Mouse (Mus musculus) CH12.LX (cell line): ENCODE results near the gene Akt3. TPM values are rescaled to one million over a fixed set of nuclear protein-coding genes. Genes with fewer than 3 reads are reported as not detected.

Source experiments
- DNase-seq: peaks from one replicate; pipeline ENCODE4 v3.0.0-alpha.2; 2013; ENCODE audit errors: extremely low read depth
- H3K27ac ChIP-seq: 2 replicates; pipeline ENCODE4 v1.5.1; 2012; ENCODE audit warnings: low read depth, mild to moderate bottlenecking, control low read depth, moderate library complexity; ENCODE audit not compliant: insufficient read depth
- H3K27me3 ChIP-seq: replicated peaks from 2 replicates; pipeline ENCODE3; 2012; ENCODE audit warnings: inconsistent platforms
- H3K36me3 ChIP-seq, 2 experiments: replicated peaks in 1 of 2; 2 replicates each; pipeline versions ENCODE3 to v1.6.1; 2012; ENCODE audit warnings: inconsistent platforms in 1 of 2, low read length in 1 of 2, mild to moderate bottlenecking in 1 of 2, mixed read lengths in 1 of 2, moderate library complexity in 1 of 2; ENCODE audit not compliant: control insufficient read depth in 1 of 2, insufficient read depth in 1 of 2
- H3K4me1 ChIP-seq, 2 experiments: 2 replicates each; pipeline ENCODE4 v1.6.1; 2012; ENCODE audit warnings: inconsistent platforms in 1 of 2, moderate library complexity in 1 of 2; ENCODE audit not compliant: insufficient read depth in 2 of 2, control insufficient read depth in 1 of 2
- H3K4me2 ChIP-seq: 2 replicates; pipeline ENCODE4 v1.6.1; 2012; ENCODE audit warnings: low read depth, mild to moderate bottlenecking, control low read depth; ENCODE audit not compliant: poor library complexity, insufficient read depth, severe bottlenecking
- H3K4me3 ChIP-seq, 3 experiments: fragments of 150-350 bp in 1 of 3; sonication (generic) in 1 of 3; replicated peaks in 1 of 3; 2 replicates each; pipeline versions ENCODE3 to v1.5.1; 2011 to 2012; ENCODE audit warnings: low read depth in 2 of 3, low read length in 2 of 3, mild to moderate bottlenecking in 2 of 3, moderate library complexity in 2 of 3, control low read depth in 1 of 3, improper control_type of control experiment in 1 of 3, inconsistent platforms in 1 of 3, mixed read lengths in 1 of 3; ENCODE audit not compliant: poor library complexity in 1 of 3
- H3K79me2 ChIP-seq: replicated peaks from 2 replicates; pipeline ENCODE4 v1.6.1; 2012; ENCODE audit warnings: mild to moderate bottlenecking, moderate library complexity; ENCODE audit not compliant: control insufficient read depth, poor library complexity, insufficient read depth, severe bottlenecking; ENCODE audit errors: extremely low read depth
- H3K9ac ChIP-seq: 2 replicates; pipeline ENCODE4 v1.6.1; 2012; ENCODE audit warnings: low read depth, mild to moderate bottlenecking, control low read depth, moderate library complexity; ENCODE audit not compliant: insufficient read depth
- H3K9me3 ChIP-seq: replicated peaks from 2 replicates; pipeline ENCODE3; 2012; ENCODE audit warnings: low read length, inconsistent platforms, mixed read lengths
- CHD2 ChIP-seq: IDR thresholded peaks from 2 replicates; pipeline ENCODE4 v1.6.1; 2011; ENCODE audit warnings: low read length, improper control_type of control experiment
- CTCF ChIP-seq, 2 experiments: IDR thresholded peaks in 1 of 2; conservative IDR thresholded peaks in 1 of 2; 2 replicates each; pipeline ENCODE4 v1.5.1; 2011 to 2012; ENCODE audit warnings: low read depth in 2 of 2, low read length in 2 of 2, improper control_type of control experiment in 1 of 2, inconsistent platforms in 1 of 2, mild to moderate bottlenecking in 1 of 2, moderate library complexity in 1 of 2
- ELF1 ChIP-seq: IDR thresholded peaks from 2 replicates; pipeline ENCODE4 v1.6.1; 2014; ENCODE audit warnings: low read depth, mild to moderate bottlenecking, inconsistent platforms, low read length, improper control_type of control experiment
- JUN ChIP-seq: IDR thresholded peaks from 2 replicates; pipeline ENCODE4 v1.6.1; 2011; ENCODE audit warnings: low read depth, mild to moderate bottlenecking, low read length, improper control_type of control experiment, moderate library complexity; ENCODE audit not compliant: insufficient read depth
- JUND ChIP-seq: conservative IDR thresholded peaks from 2 replicates; pipeline ENCODE4 v1.6.1; 2011; ENCODE audit warnings: low read depth, low read length, improper control_type of control experiment
- KAT2A ChIP-seq: IDR thresholded peaks from 2 replicates; pipeline ENCODE4 v1.6.1; 2012; ENCODE audit warnings: low read length, improper control_type of control experiment, inconsistent platforms; ENCODE audit not compliant: insufficient replicate concordance
- MAFK ChIP-seq: IDR thresholded peaks from 2 replicates; pipeline ENCODE4 v1.6.1; 2011; ENCODE audit warnings: low read length, improper control_type of control experiment; ENCODE audit not compliant: insufficient replicate concordance
- MAX ChIP-seq: IDR thresholded peaks from 2 replicates; pipeline ENCODE4 v1.6.1; 2011; ENCODE audit warnings: low read length, improper control_type of control experiment
- MAZ ChIP-seq: IDR thresholded peaks from 2 replicates; pipeline ENCODE4 v1.6.1; 2012; ENCODE audit warnings: low read depth, mild to moderate bottlenecking, inconsistent platforms, low read length, improper control_type of control experiment, moderate library complexity
- MEF2A ChIP-seq: IDR thresholded peaks from 2 replicates; pipeline ENCODE4 v1.6.1; 2014; ENCODE audit warnings: low read depth, mild to moderate bottlenecking, inconsistent platforms, low read length, improper control_type of control experiment, borderline replicate concordance
- NRF1 ChIP-seq: IDR thresholded peaks from 2 replicates; pipeline ENCODE4 v1.6.1; 2014; ENCODE audit warnings: low read depth, mild to moderate bottlenecking, inconsistent platforms, low read length, improper control_type of control experiment, moderate library complexity
- PAX5 ChIP-seq: IDR thresholded peaks from 2 replicates; pipeline ENCODE4 v1.6.1; 2012; ENCODE audit warnings: low read length, inconsistent platforms, mixed read lengths
- SIN3A ChIP-seq: IDR thresholded peaks from 2 replicates; pipeline ENCODE4 v1.6.1; 2012; ENCODE audit warnings: low read length, improper control_type of control experiment, inconsistent platforms
- SMC3 ChIP-seq: IDR thresholded peaks from 2 replicates; pipeline ENCODE4 v1.6.1; 2011; ENCODE audit warnings: low read depth, low read length, improper control_type of control experiment
- UBTF ChIP-seq: IDR thresholded peaks from 2 replicates; pipeline ENCODE4 v1.6.1; 2012; ENCODE audit warnings: low read depth, mild to moderate bottlenecking, inconsistent platforms, low read length, improper control_type of control experiment, moderate library complexity
- USF1 ChIP-seq: IDR thresholded peaks from 2 replicates; pipeline ENCODE4 v1.6.1; 2014; ENCODE audit warnings: low read depth, mild to moderate bottlenecking, inconsistent platforms, low read length, improper control_type of control experiment
- USF2 ChIP-seq: conservative IDR thresholded peaks from 2 replicates; pipeline ENCODE4 v1.6.1; 2011; ENCODE audit warnings: low read depth, low read length, improper control_type of control experiment
- ZKSCAN1 ChIP-seq: IDR thresholded peaks from 2 replicates; pipeline ENCODE4 v1.6.1; 2012; ENCODE audit warnings: low read depth, inconsistent platforms, low read length, improper control_type of control experiment, borderline replicate concordance
- ZMIZ1 ChIP-seq: IDR thresholded peaks from 2 replicates; pipeline ENCODE4 v1.6.1; 2012; ENCODE audit warnings: low read depth, mild to moderate bottlenecking, inconsistent platforms, low read length, improper control_type of control experiment
- ZNF384 ChIP-seq: IDR thresholded peaks from 2 replicates; pipeline ENCODE4 v1.6.1; 2012; ENCODE audit warnings: low read depth, low read length, improper control_type of control experiment, inconsistent platforms
- dilution Hi-C: fragments of 300-500 bp; cut with MboI; formaldehyde crosslinking; loops from 2 replicates; pipeline ENCODE4 v1.14.3; 2020; ENCODE audit warnings: low sequenced_read_pairs; ENCODE audit not compliant: extremely low pct_unique_long_range_greater_than_20kb, extremely low pct_ligation_motif_present
- in situ Hi-C: fragments of 300-500 bp; cut with MboI; formaldehyde crosslinking; loops from 3 replicates; pipeline ENCODE4 v1.14.3; 2019; ENCODE audit warnings: low sequenced_read_pairs, low pct_ligation_motif_present, low pct_unique_long_range_greater_than_20kb, mixed read lengths
- polyA plus RNA-seq: library from polyadenylated mRNA; unstranded; fragments of >175 nt; gene quantifications from 2 replicates; pipeline ENCODE4 v1.2.1, GENCODE M21; 2012; ENCODE audit warnings: low read depth; ENCODE audit not compliant: insufficient read length
- total RNA-seq, 2 experiments: library from RNA; depleted of rRNA; stranded (reverse); fragments of 300-350 nt in 1 of 2; fragments of >200 nt in 1 of 2; gene quantifications; 2 replicates each; pipeline ENCODE4 v1.2.3; 2012 to 2014

The Akt3 gene
- total and polyA plus RNA-seq, 3 experiments: 0.34 to 1.3 (median 0.82) TPM

DNA sequence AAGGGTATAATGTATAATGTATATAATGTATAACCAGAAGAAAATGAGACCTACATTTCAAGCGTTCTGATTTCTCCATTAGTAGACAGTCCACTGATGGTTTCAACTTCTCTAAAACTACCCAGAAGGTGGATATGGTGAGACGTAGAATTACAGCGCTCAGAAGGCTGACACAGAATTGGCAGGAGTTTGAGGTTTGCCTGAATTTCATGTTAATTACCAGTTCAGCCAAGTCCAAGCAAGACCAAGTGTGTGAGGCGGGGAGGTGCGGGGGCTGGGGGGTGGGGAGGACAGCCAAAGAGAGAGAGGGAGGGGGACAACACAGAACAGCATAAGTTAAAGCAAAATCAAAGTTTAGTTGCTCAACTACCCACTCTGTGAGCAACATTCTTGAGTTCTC lies 23.5 kb downstream of the Akt3 start:
- dilution Hi-C loops: no loop called here
- H3K79me2 ChIP-seq: no peaks in the 10 kb centered on the region
- no peak overlapping the region for H3K4me2 ChIP-seq
- H3K4me1 ChIP-seq: no peaks in the 10 kb centered on the region
- no peak overlapping the region for H3K9ac ChIP-seq
- H3K27ac ChIP-seq: no peak overlapping the region
- H3K27me3 ChIP-seq: no peaks in the 10 kb centered on the region
- no peaks in the 10 kb centered on the region for H3K9me3 ChIP-seq
- no peak overlapping the region for H3K4me3 ChIP-seq
- in situ Hi-C loops: no loop called here
- TF ChIP-seq ZMIZ1 (no peak), KAT2A (no peak), NRF1 (no peak), UBTF (no peak), SIN3A (no peak), ELF1 (no peak), MAZ (no peak), CHD2 (no peak), USF2 (no peak), PAX5 (no peak), SMC3 (no peak)
- DNase-seq: no peak
- no peaks in the 10 kb centered on the region for H3K36me3 ChIP-seq

DNA sequence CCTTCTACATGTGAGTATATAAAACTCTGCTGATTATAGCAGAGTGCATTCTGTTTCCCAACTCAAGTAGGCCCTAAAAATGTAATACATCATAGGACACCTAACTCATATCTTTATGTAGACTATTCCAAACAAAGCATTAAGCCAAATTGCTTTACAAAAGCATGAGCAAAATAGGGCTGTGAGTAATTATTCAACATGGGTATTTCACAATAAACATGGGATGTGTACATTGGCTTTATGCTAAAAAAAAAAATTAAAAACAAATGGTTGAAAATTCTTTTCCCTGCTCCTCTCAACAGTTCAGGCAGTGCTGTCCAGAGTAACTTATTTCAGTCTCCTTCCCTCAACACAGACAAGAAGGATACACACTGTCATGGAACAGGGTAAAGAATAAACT lies 26.9 kb downstream of the Akt3 start:
- TF ChIP-seq USF1: no peak
- no peak for TF ChIP-seq ZNF384
- no peak for TF ChIP-seq JUN
- no peak for TF ChIP-seq PAX5
- TF ChIP-seq SIN3A: no peak
- TF ChIP-seq MAFK: no peak
- no peak for TF ChIP-seq MAX
- TF ChIP-seq CTCF (conservative IDR thresholded peaks at IDR 0.05 in 1 of 2, IDR thresholded peaks at IDR 0.05 in 1 of 2; ENCODE audit: low read depth in 2 of 2, low read length in 2 of 2): no peak
- TF ChIP-seq CHD2: no peak
- TF ChIP-seq ZKSCAN1: no peak
- TF ChIP-seq MEF2A: no peak
- TF ChIP-seq MAZ: no peak
- TF ChIP-seq JUND: no peak
- dilution Hi-C loops: no loop called here
- no peaks in the 10 kb centered on the region for H3K27me3 ChIP-seq
- no peak overlapping the region for H3K9ac ChIP-seq
- DNase-seq: no peak
- in situ Hi-C loops: no loop called here
- H3K4me3 ChIP-seq: no peak overlapping the region
- no peaks in the 10 kb centered on the region for H3K36me3 ChIP-seq
- H3K27ac ChIP-seq: no peak overlapping the region
- no peaks in the 10 kb centered on the region for H3K79me2 ChIP-seq
- no peaks in the 10 kb centered on the region for H3K4me1 ChIP-seq
- no peak overlapping the region for H3K4me2 ChIP-seq
- no peaks in the 10 kb centered on the region for H3K9me3 ChIP-seq
